18 mouse cellular contexts compared by ENCODE assay signal in genomic region chr11:93120766-93121415, GRCm38 (mm10). TPM values are rescaled to one million over a fixed set of nuclear protein-coding genes. Genes with fewer than 3 reads are reported as not detected.
DNase-seq lines count a peak whose midpoint lies in the region; ATAC-seq lines count a peak whose summit lies in the region.
"Had no signal": no experiment of that assay in that cellular context is flagged by ENCODE, and none has a peak within 500 bp of the region (broad histone marks: within the 10 kb centered on the region; RNA-seq: fewer than 3 reads in every experiment).

No protein-coding gene starts in this region.

- intact Hi-C loops in left cerebral cortex, postnatal 36 days (cut with DNase I): no loop called here
- intact Hi-C loops in left cerebral cortex, postnatal 4 days (cut with DNase I): no loop called here

- no peak for ATAC-seq in erythroblast, adult 5-6 weeks (replicated peaks; ENCODE audit: low FRiP score, poor library complexity, severe bottlenecking)
- ATAC-seq: inflammation-experienced regulatory T-cells, adult 6 months had no signal

- DNase-seq in left cerebral cortex, postnatal 36 days (ENCODE audit: low spot score in 2 of 2): peak; percentile 25 to 30
- no peak for DNase-seq in left cerebral cortex, postnatal 4 days
- DNase-seq in cerebellum, adult 18-20 months: peak; percentile 62 to 74
- peak; percentile 75 for DNase-seq in cerebellum, adult 9-11 months
- peak; percentile 14 to 61 for DNase-seq in right cerebral cortex, postnatal 36 days (ENCODE audit: low spot score in 2 of 2)
- no peak for DNase-seq in kidney, postnatal 4 days
- DNase-seq: adrenal gland, adult 2 months; heart, postnatal 10 days; kidney, adult 2 months; kidney, postnatal 36 days; liver, embryonic 13.5 days; lung, embryonic 14.5 days; lung, postnatal 36 days had no signal

RNA-seq across cellular contexts. Expression of gene Car10, which starts 23.1 kb away (rescaled TPM):
- total RNA-seq in left cerebral cortex, postnatal 36 days (2021): 100 to 1,000 TPM; 134 to 140 TPM
- 10 to 100 TPM; 13.7 to 24.0 TPM for total RNA-seq in left cerebral cortex, postnatal 4 days (2021)
- not detected in 2 replicates for total RNA-seq in erythroblast, adult 5-6 weeks (2015; ENCODE audit: low replicate concordance)
- total RNA-seq in erythroblast, adult 5-6 weeks (2017; ENCODE audit: low replicate concordance): 0.60 TPM in 1 of 2 replicates, not detected in the other
- total RNA-seq: gastrocnemius, adult 8-10 months; granulocyte monocyte progenitor cell, adult 5-6 weeks; heart, postnatal 10 days; megakaryocyte-erythroid progenitor cell, adult 5-6 weeks had no signal

Comparison
In these comparisons a context has a peak if more than half of its experiments do, and no peak if none do; other contexts are left out.
1. DNase-seq: peak in left cerebral cortex, postnatal 36 days (2 of 2), cerebellum, adult 18-20 months (2 of 2), cerebellum, adult 9-11 months (single experiment) and right cerebral cortex, postnatal 36 days (2 of 2); none in left cerebral cortex, postnatal 4 days (single experiment) and kidney, postnatal 4 days (0 of 2).
2. RNA of gene Car10, which starts 23.1 kb away (total RNA-seq): 134 to 140 TPM in left cerebral cortex, postnatal 36 days and 13.7 to 24.0 TPM in left cerebral cortex, postnatal 4 days; 0.60 TPM in erythroblast, adult 5-6 weeks; every median in the first group is over 4 times any median in the second.